Mouse (Mus musculus) C2C12 (cell line): ENCODE results near the gene Ip6k3.

Experiments
- CEBPB ChIP-seq: IDR thresholded peaks from one replicate; pipeline ENCODE4 v1.6.1; 2011; ENCODE audit warnings: low read depth, mild to moderate bottlenecking, control low read depth, moderate library complexity
- CTCF ChIP-seq: IDR thresholded peaks from one replicate; pipeline ENCODE4 v1.5.1; 2011; ENCODE audit not compliant: control insufficient read depth, insufficient read depth, insufficient read length
- USF1 ChIP-seq: IDR thresholded peaks from one replicate; pipeline ENCODE4 v1.6.1; 2011; ENCODE audit warnings: low read depth, mild to moderate bottlenecking, control low read depth, moderate library complexity

DNA sequence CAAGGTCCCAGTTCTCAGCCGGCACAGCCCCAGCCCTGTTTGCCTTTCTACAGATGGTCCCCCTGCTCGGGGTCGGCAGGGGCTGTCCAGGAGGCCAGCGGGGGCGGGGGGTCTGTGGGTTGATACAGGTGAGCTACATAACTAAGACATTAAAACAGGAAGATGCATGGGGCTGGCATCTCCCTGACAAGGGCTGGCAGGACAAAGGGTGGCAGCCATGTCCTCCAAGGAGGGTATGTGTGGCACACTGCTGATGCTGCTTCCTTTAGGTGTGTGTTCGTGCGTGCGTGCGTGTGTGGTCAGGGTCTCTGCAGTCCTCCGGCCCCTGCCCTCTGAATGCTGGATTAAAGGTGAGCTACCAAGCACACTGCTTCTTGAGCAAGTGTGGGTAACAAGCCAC is 40.6 kb downstream of the Ip6k3 start:
- TF ChIP-seq USF1 (no peak), CEBPB (no peak), CTCF (no peak)
